Mouse (Mus musculus): ENCODE measurements around the gene Arl3.
"Not testable (repeated sequence)": the region's sequence is repeated elsewhere in the genome, so short reads cannot be mapped to it uniquely, and the experiment has no call there.

Gene Arl3

GRCm38 (mm10) chr19:46591575-46591974 is 18.6 kb upstream of the Arl3 start:
- DNase-seq (ENCODE audit: low read depth), result no peak

GRCm38 (mm10) chr19:46587823-46588508 is 15.0 kb upstream of the Arl3 start:
- peak; percentile 55 for DNase-seq (ENCODE audit: low read depth)

GRCm38 (mm10) chr19:46575196-46575595 is 2.2 kb upstream of the Arl3 start:
- DNase-seq (ENCODE audit: low read depth), result no peak

GRCm38 (mm10) chr19:46573990-46574389 is 992 bp upstream of the Arl3 start:
- DNase-seq (ENCODE audit: low read depth), result no peak

- DNase-seq (ENCODE audit: low read depth), result no peak
Measured at GRCm38 (mm10) chr19:46572548-46572947, 450 bp downstream of the Arl3 start.

- no peak for DNase-seq (ENCODE audit: low read depth)
Measured at GRCm38 (mm10) chr19:46571878-46572244, 1.1 kb downstream of the Arl3 start.

GRCm38 (mm10) chr19:46571211-46571877 is 1.7 kb downstream of the Arl3 start:
- not testable (repeated sequence) for DNase-seq (ENCODE audit: low read depth)

- no peak for DNase-seq (ENCODE audit: low read depth)
Measured at GRCm38 (mm10) chr19:46564043-46564462, 8.9 kb downstream of the Arl3 start.

GRCm38 (mm10) chr19:46563603-46564002 is 9.4 kb downstream of the Arl3 start:
- DNase-seq (ENCODE audit: low read depth), result no peak

GRCm38 (mm10) chr19:46562581-46563515 is 10.2 kb downstream of the Arl3 start:
- DNase-seq (ENCODE audit: low read depth), result no peak

GRCm38 (mm10) chr19:46562132-46562531 is 10.9 kb downstream of the Arl3 start:
- peak; percentile 83 for DNase-seq (ENCODE audit: low read depth)

- no peak for DNase-seq (ENCODE audit: low read depth)
Measured at GRCm38 (mm10) chr19:46558631-46559030, 14.4 kb downstream of the Arl3 start.

- DNase-seq (ENCODE audit: low read depth), result no peak
Measured at GRCm38 (mm10) chr19:46558009-46558408, 15.0 kb downstream of the Arl3 start.

GRCm38 (mm10) chr19:46553541-46553955 is 19.4 kb downstream of the Arl3 start:
- no peak for DNase-seq (ENCODE audit: low read depth)

GRCm38 (mm10) chr19:46552496-46552895 is 20.5 kb downstream of the Arl3 start:
- no peak for DNase-seq (ENCODE audit: low read depth)

GRCm38 (mm10) chr19:46550385-46550784 is 22.6 kb downstream of the Arl3 start:
- DNase-seq (ENCODE audit: low read depth), result no peak

GRCm38 (mm10) chr19:46548110-46548509 is 24.9 kb downstream of the Arl3 start:
- no peak for DNase-seq (ENCODE audit: low read depth)

GRCm38 (mm10) chr19:46547565-46547964 is 25.4 kb downstream of the Arl3 start:
- DNase-seq (ENCODE audit: low read depth), result no peak

GRCm38 (mm10) chr19:46542750-46543149 is 30.2 kb downstream of the Arl3 start:
- DNase-seq (ENCODE audit: low read depth), result no peak

GRCm38 (mm10) chr19:46538213-46538612 is 34.8 kb downstream of the Arl3 start:
- DNase-seq (ENCODE audit: low read depth), result no peak

GRCm38 (mm10) chr19:46537357-46537756 is 35.6 kb downstream of the Arl3 start:
- no peak for DNase-seq (ENCODE audit: low read depth)

GRCm38 (mm10) chr19:46534542-46535098 is 38.4 kb downstream of the Arl3 start:
- no peak for DNase-seq (ENCODE audit: low read depth)
